In the genomic region with DNA sequence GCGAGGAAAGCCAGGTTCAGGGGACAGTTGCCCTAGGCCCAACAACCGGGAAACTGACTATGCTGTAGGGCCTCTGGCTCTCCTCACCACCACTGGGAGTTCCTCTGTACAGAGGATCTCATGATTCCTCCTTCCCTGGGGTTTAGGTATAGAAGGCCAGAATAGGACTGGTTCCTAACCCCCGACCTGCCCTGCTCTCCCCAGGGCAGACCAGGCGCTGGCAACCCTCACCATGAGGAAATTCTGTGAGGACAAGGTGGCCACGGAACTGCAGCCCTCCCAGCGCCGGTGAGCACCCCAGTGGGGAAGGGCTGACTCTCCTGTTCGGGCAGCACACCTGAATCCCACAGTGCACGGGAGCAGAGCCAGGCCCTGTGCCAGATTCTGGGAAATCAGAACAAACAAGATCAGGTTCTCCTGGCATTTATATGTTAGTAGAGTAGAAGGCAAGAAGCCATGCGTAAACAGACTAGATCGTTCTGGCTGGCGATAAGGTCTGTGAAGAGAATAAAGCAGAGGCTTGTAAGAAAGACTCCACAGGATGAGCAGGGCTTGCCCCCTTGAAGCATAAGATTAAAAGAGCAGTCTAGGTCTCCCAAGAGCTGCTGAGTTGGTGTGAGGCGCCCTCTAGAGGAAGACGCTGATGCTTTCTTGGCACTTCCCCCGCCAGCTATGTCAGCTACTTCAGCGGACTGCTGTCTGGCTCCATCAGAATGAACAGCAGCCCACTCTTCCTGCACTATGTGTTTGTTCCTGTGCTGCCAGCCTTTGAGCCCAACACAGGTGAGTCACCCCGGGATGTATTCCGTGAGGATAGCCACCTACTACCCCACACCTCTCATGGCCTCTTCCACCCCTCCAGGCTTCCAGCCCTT, we compare ENCODE assay signal across 8 mouse cellular contexts. TPM values are rescaled to one million over a fixed set of nuclear protein-coding genes. Genes with fewer than 3 reads are reported as not detected.
DNase-seq lines count a peak whose midpoint lies in the region; ATAC-seq and TF ChIP-seq lines count a peak whose summit lies in the region.

No protein-coding gene starts in this region.

- H3K27ac ChIP-seq in hindbrain, embryonic 10.5 days, result no peak overlapping the region
- H3K27ac ChIP-seq in hindbrain, embryonic 13.5 days, result no peak overlapping the region
- H3K27ac ChIP-seq in forebrain, postnatal 0 days (ENCODE audit: low read depth, low read length), result 0 out of 2 replicates have a peak overlapping the region, but pooled peaks have one; percentile 9

- peaks cover 47% of the 10 kb centered on the region for H3K27me3 ChIP-seq in hindbrain, embryonic 10.5 days (ENCODE audit: insufficient read depth, poor library complexity, severe bottlenecking)
- peaks cover 40% of the 10 kb centered on the region for H3K27me3 ChIP-seq in hindbrain, embryonic 13.5 days
- H3K27me3 ChIP-seq in forebrain, postnatal 0 days (ENCODE audit: insufficient read depth, low read length), result peaks cover 7% of the 10 kb centered on the region

- peaks cover 58% of the 10 kb centered on the region for H3K4me1 ChIP-seq in hindbrain, embryonic 10.5 days (replicated peaks)
- peaks cover 42% of the 10 kb centered on the region for H3K4me1 ChIP-seq in hindbrain, embryonic 13.5 days (replicated peaks)
- H3K4me1 ChIP-seq in forebrain, postnatal 0 days (ENCODE audit: insufficient read depth), result no peaks in the 10 kb centered on the region

- DNase-seq in hindbrain, embryonic 10.5 days (ENCODE audit: low spot score), result peak; percentile 76
- peak; percentile 67 for DNase-seq in c-Kit-positive CD71-positive TER-119-positive erythroid progenitor cells, embryonic 14.5 days (ENCODE audit: low spot score)
- peak; percentile 84 for DNase-seq in forebrain, postnatal 0 days
- peak; percentile 58 to 78 for DNase-seq in layer of hippocampus, postnatal 25 days (ENCODE audit: extremely low spot score in 1 of 2, low spot score in 1 of 2)
- DNase-seq in spleen, adult 12 weeks (ENCODE audit: low spot score), result peak; percentile 44

- no peak overlapping the region for H3K4me2 ChIP-seq in hindbrain, embryonic 13.5 days
- H3K4me2 ChIP-seq in forebrain, postnatal 0 days (ENCODE audit: low read depth), result no peak overlapping the region

- ATAC-seq in hindbrain, embryonic 13.5 days (ENCODE audit: low FRiP score), result no peak; the same call in 1 of the 2 replicates
- ATAC-seq in forebrain, postnatal 0 days, result peak; percentile 60
- ATAC-seq in hematopoietic stem cell, adult 5-6 weeks (replicated peaks in 1 of 2; ENCODE audit: insufficient read depth in 1 of 2, low FRiP score in 2 of 2, low TSS enrichment in 1 of 2, low read depth in 1 of 2, poor library complexity in 2 of 2, severe bottlenecking in 2 of 2), result peak; percentile 54 to 75; a peak in 3 of 4 replicates
- peak; percentile 65 for ATAC-seq in megakaryocyte, adult 5-6 weeks (ENCODE audit: poor library complexity, severe bottlenecking)

- no peak overlapping the region for H3K9ac ChIP-seq in hindbrain, embryonic 13.5 days
- H3K9ac ChIP-seq in forebrain, postnatal 0 days, result no peak overlapping the region

- TF ChIP-seq CTCF in forebrain, postnatal 0 days (IDR thresholded peaks at IDR 0.05; ENCODE audit: low read depth), result peak; percentile 79

- no peaks in the 10 kb centered on the region for H3K9me3 ChIP-seq in hindbrain, embryonic 10.5 days
- H3K9me3 ChIP-seq in hindbrain, embryonic 13.5 days, result no peaks in the 10 kb centered on the region
- H3K9me3 ChIP-seq in forebrain, postnatal 0 days (ENCODE audit: low read length), result no peaks in the 10 kb centered on the region

- 51% methylated on average over 18 of the region's 18 CpGs for WGBS in hindbrain, embryonic 10.5 days
- WGBS in hindbrain, embryonic 13.5 days, result 50% methylated on average over 18 of the region's 18 CpGs
- 45% methylated on average over 18 of the region's 18 CpGs for WGBS in forebrain, postnatal 0 days

- no peak overlapping the region for H3K4me3 ChIP-seq in hindbrain, embryonic 10.5 days
- H3K4me3 ChIP-seq in hindbrain, embryonic 13.5 days, result no peak overlapping the region
- no peak overlapping the region for H3K4me3 ChIP-seq in forebrain, postnatal 0 days (ENCODE audit: low read depth, low read length)

- peaks cover 21% of the 10 kb centered on the region; the same call in 1 of the 2 replicates for H3K36me3 ChIP-seq in hindbrain, embryonic 10.5 days
- H3K36me3 ChIP-seq in hindbrain, embryonic 13.5 days, result no peaks in the 10 kb centered on the region
- H3K36me3 ChIP-seq in forebrain, postnatal 0 days (ENCODE audit: insufficient read depth), result no peaks in the 10 kb centered on the region

RNA-seq across cellular contexts. Expression of gene Tns2, which starts 8.7 kb away (rescaled TPM):
- 11.8 and 13.8 TPM in 2 replicates for polyA plus RNA-seq in hindbrain, embryonic 10.5 days (2016; fragmentation: Nextera tagmentation; extraction: Ambion mirVana)
- polyA plus RNA-seq in hindbrain, embryonic 13.5 days (2015; fragmentation: Nextera tagmentation; extraction: Ambion mirVana), result 8.3 and 9.3 TPM in 2 replicates
- 7.0 and 8.4 TPM in 2 replicates for total RNA-seq in forebrain, postnatal 0 days (2014; rRNA removed)
- polyA plus RNA-seq in forebrain, postnatal 0 days (2015; fragmentation: Nextera tagmentation; extraction: Ambion mirVana), result 2.8 and 5.0 TPM in 2 replicates
- 3.6 and 4.0 TPM in 2 replicates for total RNA-seq in hematopoietic stem cell, adult 5-6 weeks (2017)
- 10 to 100 TPM; 13.3 to 15.0 TPM for total RNA-seq in layer of hippocampus, postnatal 25 days (2021)
- total RNA-seq in megakaryocyte, adult 5-6 weeks (2015), result 0.32 and 1.9 TPM in 2 replicates
- total RNA-seq in megakaryocyte, adult 5-6 weeks (2017), result 0.07 TPM in 1 of 2 replicates, not detected in the other

RNA-seq across cellular contexts. Expression of gene Spryd3, which starts 27.1 kb away (rescaled TPM):
- 14.6 and 17.6 TPM in 2 replicates for polyA plus RNA-seq in hindbrain, embryonic 10.5 days (2016; fragmentation: Nextera tagmentation; extraction: Ambion mirVana)
- 50.8 and 57.4 TPM in 2 replicates for polyA plus RNA-seq in hindbrain, embryonic 13.5 days (2015; fragmentation: Nextera tagmentation; extraction: Ambion mirVana)
- total RNA-seq in forebrain, postnatal 0 days (2014; rRNA removed), result 90.6 and 110 TPM in 2 replicates
- 76.5 and 95.6 TPM in 2 replicates for polyA plus RNA-seq in forebrain, postnatal 0 days (2015; fragmentation: Nextera tagmentation; extraction: Ambion mirVana)
- total RNA-seq in hematopoietic stem cell, adult 5-6 weeks (2017), result 12.6 and 15.8 TPM in 2 replicates
- 100 to 1,000 TPM; 149 to 154 TPM for total RNA-seq in layer of hippocampus, postnatal 25 days (2021)
- 6.1 and 7.5 TPM in 2 replicates for total RNA-seq in megakaryocyte, adult 5-6 weeks (2015)
- 20.6 and 22.6 TPM in 2 replicates for total RNA-seq in megakaryocyte, adult 5-6 weeks (2017)

RNA-seq across cellular contexts. Expression of gene Igfbp6, which starts 35.3 kb away (rescaled TPM):
- 0.20 TPM in 1 of 2 replicates, not detected in the other for polyA plus RNA-seq in hindbrain, embryonic 10.5 days (2016; fragmentation: Nextera tagmentation; extraction: Ambion mirVana)
- 0.49 and 1.2 TPM in 2 replicates for polyA plus RNA-seq in hindbrain, embryonic 13.5 days (2015; fragmentation: Nextera tagmentation; extraction: Ambion mirVana)
- 11.4 and 12.2 TPM in 2 replicates for total RNA-seq in forebrain, postnatal 0 days (2014; rRNA removed)
- 8.1 and 10.3 TPM in 2 replicates for polyA plus RNA-seq in forebrain, postnatal 0 days (2015; fragmentation: Nextera tagmentation; extraction: Ambion mirVana)
- 0.15 TPM in 1 of 2 replicates, not detected in the other for total RNA-seq in hematopoietic stem cell, adult 5-6 weeks (2017)
- total RNA-seq in layer of hippocampus, postnatal 25 days (2021), result 10 to 100 TPM in 1 of 2 experiments, 1 to 10 TPM in 1; 8.0 to 11.1 TPM
- 1.3 TPM in 1 of 2 replicates, not detected in the other for total RNA-seq in megakaryocyte, adult 5-6 weeks (2015)
- total RNA-seq in megakaryocyte, adult 5-6 weeks (2017), result not detected in 2 replicates

RNA-seq across cellular contexts. Expression of gene Eif4b, which starts 35.3 kb away (rescaled TPM):
- 80.4 and 122 TPM in 2 replicates for polyA plus RNA-seq in hindbrain, embryonic 10.5 days (2016; fragmentation: Nextera tagmentation; extraction: Ambion mirVana)
- polyA plus RNA-seq in hindbrain, embryonic 13.5 days (2015; fragmentation: Nextera tagmentation; extraction: Ambion mirVana), result 82.3 and 82.9 TPM in 2 replicates
- 187 and 194 TPM in 2 replicates for total RNA-seq in forebrain, postnatal 0 days (2014; rRNA removed)
- polyA plus RNA-seq in forebrain, postnatal 0 days (2015; fragmentation: Nextera tagmentation; extraction: Ambion mirVana), result 69.7 and 72.8 TPM in 2 replicates
- total RNA-seq in hematopoietic stem cell, adult 5-6 weeks (2017), result 451 and 486 TPM in 2 replicates
- total RNA-seq in layer of hippocampus, postnatal 25 days (2021), result 100 to 1,000 TPM; 182 to 188 TPM
- total RNA-seq in megakaryocyte, adult 5-6 weeks (2015), result 78.2 and 82.3 TPM in 2 replicates
- 199 and 204 TPM in 2 replicates for total RNA-seq in megakaryocyte, adult 5-6 weeks (2017)

RNA-seq across cellular contexts. Expression of gene Soat2, which starts 41.4 kb away (rescaled TPM):
- polyA plus RNA-seq in hindbrain, embryonic 10.5 days (2016; fragmentation: Nextera tagmentation; extraction: Ambion mirVana), result 0.35 and 0.38 TPM in 2 replicates
- 0.14 TPM in 1 of 2 replicates, not detected in the other for polyA plus RNA-seq in hindbrain, embryonic 13.5 days (2015; fragmentation: Nextera tagmentation; extraction: Ambion mirVana)
- total RNA-seq in forebrain, postnatal 0 days (2014; rRNA removed), result 0.10 TPM in 1 of 2 replicates, not detected in the other
- polyA plus RNA-seq in forebrain, postnatal 0 days (2015; fragmentation: Nextera tagmentation; extraction: Ambion mirVana), result 0.12 TPM in 1 of 2 replicates, not detected in the other
- 1.3 and 2.4 TPM in 2 replicates for total RNA-seq in hematopoietic stem cell, adult 5-6 weeks (2017)
- total RNA-seq in layer of hippocampus, postnatal 25 days (2021), result not detected
- total RNA-seq in megakaryocyte, adult 5-6 weeks (2015), result 0.78 and 0.82 TPM in 2 replicates
- 0.89 and 1.1 TPM in 2 replicates for total RNA-seq in megakaryocyte, adult 5-6 weeks (2017)
